Mouse (Mus musculus) ES-E14 (cell line): ENCODE measurements around the gene Sgip1.

Experiments
- HCFC1 ChIP-seq: IDR thresholded peaks from 2 replicates; pipeline ENCODE4 v1.6.1; 2012; ENCODE audit warnings: low read length, inconsistent platforms, borderline replicate concordance; ENCODE audit not compliant: insufficient read depth
- ZC3H11A ChIP-seq: IDR thresholded peaks from 2 replicates; pipeline ENCODE4 v1.6.1; 2012; ENCODE audit warnings: low read depth, mild to moderate bottlenecking, inconsistent platforms, low read length, borderline replicate concordance
- ZNF384 ChIP-seq: IDR thresholded peaks from 2 replicates; pipeline ENCODE4 v1.6.1; 2012; ENCODE audit warnings: low read depth, low read length, inconsistent platforms

GRCm38 (mm10) chr4:102987325-102987724 lies 246.2 kb downstream of the Sgip1 start:
- TF ChIP-seq ZNF384 (no peak), HCFC1 (no peak), ZC3H11A (no peak)
